Mouse (Mus musculus): ENCODE results near the gene Rwdd2b. TPM values are rescaled to one million over a fixed set of nuclear protein-coding genes. Genes with fewer than 3 reads are reported as not detected.

Rwdd2b gene
- total and polyA plus RNA-seq, 3 experiments = 11.3 to 17.2 TPM; not detected in 1

DNA sequence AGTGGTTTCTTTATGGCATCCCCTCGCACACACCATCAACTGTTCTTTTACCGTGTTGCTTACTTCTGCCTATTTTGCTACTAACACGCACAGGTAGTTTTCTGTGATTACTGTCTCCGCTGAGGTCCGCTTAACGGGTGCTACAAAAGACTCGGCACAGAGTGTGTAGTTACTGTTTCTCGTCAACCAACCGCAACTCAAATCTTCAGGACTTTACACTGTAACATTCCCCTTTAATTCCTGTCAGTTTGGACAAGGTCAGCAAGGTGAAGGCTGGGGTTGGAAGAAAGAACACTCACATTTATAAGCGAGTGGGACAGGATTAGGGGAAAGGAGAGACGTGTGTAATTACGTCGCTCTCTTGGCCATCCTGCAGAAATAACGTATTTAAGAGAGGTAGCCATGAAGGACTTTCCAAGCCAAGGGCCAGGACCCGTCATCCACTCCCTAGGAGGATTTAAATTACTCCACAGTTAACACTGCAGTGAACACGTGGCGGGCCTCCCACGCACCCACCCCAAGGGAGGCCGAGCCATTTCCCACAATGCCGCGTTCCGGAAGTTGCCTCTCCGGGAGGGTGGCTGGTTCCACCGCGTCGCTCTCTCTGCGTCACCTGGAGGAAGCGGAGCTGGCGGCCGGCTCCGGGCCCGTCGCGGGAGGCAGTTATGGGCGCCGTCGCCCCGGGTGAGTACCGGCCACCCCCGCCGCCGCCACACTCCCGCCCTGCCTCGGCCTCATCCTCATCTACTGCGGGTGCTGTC lies 14.2 kb upstream of the Rwdd2b start, which contains the start of gene Usp16 (continued):
- TF ChIP-seq SMC3 (IDR thresholded peaks at IDR 0.05; ENCODE audit: low read depth, low read length) (no peak), RAD21 (IDR thresholded peaks at IDR 0.05; ENCODE audit: low read depth, low read length) (no peak), E2F4 (IDR thresholded peaks at IDR 0.05; ENCODE audit: borderline replicate concordance, low read depth, low read length) (no peak), USF2 (IDR thresholded peaks at IDR 0.05; ENCODE audit: borderline replicate concordance in 1 of 2, insufficient read depth in 1 of 2, low read depth in 1 of 2, low read length in 2 of 2) (no peak), KAT2A (conservative IDR thresholded peaks at IDR 0.05; ENCODE audit: low read depth, low read length) (peak; percentile 75), CHD1 (IDR thresholded peaks at IDR 0.05; ENCODE audit: low read depth, low read length) (no peak), NELFE (IDR thresholded peaks at IDR 0.05; ENCODE audit: low read depth, low read length) (peak; percentile 91), MAFK (IDR thresholded peaks at IDR 0.05; ENCODE audit: borderline replicate concordance, low read depth, low read length) (no peak), UBTF (IDR thresholded peaks at IDR 0.05; ENCODE audit: borderline replicate concordance, insufficient read depth, low read depth, low read length) (no peak), SIN3A (IDR thresholded peaks at IDR 0.05; ENCODE audit: low read length) (peak; percentile 98), TCF12 (IDR thresholded peaks at IDR 0.05; ENCODE audit: low read depth, low read length) (peak; percentile 76), MXI1 (IDR thresholded peaks at IDR 0.05; ENCODE audit: low read depth, low read length) (peak; percentile 98), RCOR1 (IDR thresholded peaks at IDR 0.05; ENCODE audit: low read depth, low read length) (no peak), ETS1 (IDR thresholded peaks at IDR 0.05; ENCODE audit: low read depth, low read length) (peak; percentile 53), POLR2AphosphoS5 (IDR thresholded peaks at IDR 0.05; ENCODE audit: borderline replicate concordance, low read depth, low read length) (no peak), MYC (IDR thresholded peaks at IDR 0.05; ENCODE audit: low read depth, low read length) (peak; percentile 100), MAX (IDR thresholded peaks at IDR 0.05; ENCODE audit: low read length) (peak; percentile 98), POLR2A (IDR thresholded peaks at IDR 0.05; ENCODE audit: control insufficient read depth in 1 of 2, insufficient read depth in 1 of 2, low read depth in 1 of 2, low read length in 2 of 2, poor library complexity in 1 of 2) (peak; percentile 86 to 91), TBP (IDR thresholded peaks at IDR 0.05; ENCODE audit: low read depth, low read length) (peak; percentile 79), BHLHE40 (IDR thresholded peaks at IDR 0.05; ENCODE audit: borderline replicate concordance, low read depth, low read length) (no peak), GATA1 (IDR thresholded peaks at IDR 0.05; ENCODE audit: low read depth, low read length) (no peak)

DNA sequence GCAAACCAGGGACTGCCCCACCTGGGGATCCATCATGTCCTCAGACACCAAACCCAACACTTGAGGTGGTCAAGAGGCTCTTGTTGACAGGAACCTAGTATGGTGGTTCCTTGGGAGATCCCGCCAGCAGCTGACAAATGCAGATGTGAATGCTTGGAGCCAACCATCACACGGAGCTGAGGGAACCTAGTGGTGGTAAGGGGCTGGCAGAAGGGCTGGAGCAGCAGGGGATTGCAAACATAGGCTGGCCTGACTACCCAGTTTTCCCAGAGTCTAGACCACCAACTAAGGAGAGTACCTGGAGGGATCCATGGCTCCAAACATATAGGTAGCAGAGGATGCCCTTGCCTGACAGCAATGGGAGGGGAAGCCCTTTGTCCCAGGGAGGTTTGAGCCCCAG lies 12.9 kb upstream of the Rwdd2b start:
- no peaks in the 10 kb centered on the region for H3K9me3 ChIP-seq (replicated peaks; ENCODE audit: insufficient read depth, low read length)
- H3K27me3 ChIP-seq (ENCODE audit: control insufficient read depth in 1 of 2, insufficient read depth in 2 of 2, low read length in 2 of 2) = peaks cover 0 to 5% of the 10 kb centered on the region in 2 experiments; a peak in 2 of 4 replicates
- no peak for DNase-seq (ENCODE audit: low read depth, low spot score)
- H3K4me1 ChIP-seq (ENCODE audit: control insufficient read depth in 1 of 2, insufficient read depth in 2 of 2, low read length in 2 of 2) = peaks cover 0 to 23% of the 10 kb centered on the region in 2 experiments; a peak in 3 of 4 replicates
- H3K27ac ChIP-seq (ENCODE audit: control insufficient read depth, low read depth, low read length) = no peak overlapping the region
- TF ChIP-seq MXI1 (IDR thresholded peaks at IDR 0.05; ENCODE audit: low read depth, low read length) = no peak
- TF ChIP-seq GATA1 (IDR thresholded peaks at IDR 0.05; ENCODE audit: low read depth, low read length) = no peak
- TF ChIP-seq ELF1 (IDR thresholded peaks at IDR 0.05; ENCODE audit: low read depth, low read length) = no peak
- no peak for TF ChIP-seq USF1 (IDR thresholded peaks at IDR 0.05; ENCODE audit: low read depth, low read length)
- no peak for TF ChIP-seq JUND (IDR thresholded peaks at IDR 0.05; ENCODE audit: low read depth, low read length)
- TF ChIP-seq SMC3 (IDR thresholded peaks at IDR 0.05; ENCODE audit: low read depth, low read length) = no peak
- no peak for TF ChIP-seq NELFE (IDR thresholded peaks at IDR 0.05; ENCODE audit: low read depth, low read length)
- no peak for TF ChIP-seq TCF12 (IDR thresholded peaks at IDR 0.05; ENCODE audit: low read depth, low read length)
- peaks cover 28% of the 10 kb centered on the region for H3K79me2 ChIP-seq (ENCODE audit: control insufficient read depth, insufficient read depth, low read length, poor library complexity)
- no peak overlapping the region for H3K4me3 ChIP-seq (ENCODE audit: control insufficient read depth in 1 of 2, insufficient read depth in 1 of 2, low read depth in 2 of 2, low read length in 2 of 2)
- H3K36me3 ChIP-seq (ENCODE audit: control insufficient read depth in 1 of 2, insufficient read depth in 2 of 2, low read length in 2 of 2) = peaks cover 0 to 19% of the 10 kb centered on the region in 2 experiments; a peak in 2 of 4 replicates
- H3K9ac ChIP-seq (ENCODE audit: control insufficient read depth, low read depth, low read length, poor library complexity, severe bottlenecking) = no peak overlapping the region
